Comparison of ENCODE assay signal across 18 mouse cellular contexts in genomic region chr12:103988754-103989513, GRCm38 (mm10). TPM values are rescaled to one million over a fixed set of nuclear protein-coding genes. Genes with fewer than 3 reads are reported as not detected.
DNase-seq lines count a peak whose midpoint lies in the region; ATAC-seq and TF ChIP-seq lines count a peak whose summit lies in the region.
"Had no signal": no experiment of that assay in that cellular context is flagged by ENCODE, and none has a peak within 500 bp of the region (broad histone marks: within the 10 kb centered on the region; RNA-seq: fewer than 3 reads in every experiment).

No protein-coding gene starts in this region.

- DNase-seq in kidney, adult 18-20 months: peak; percentile 8
- DNase-seq in 3T3-L1 (ENCODE audit: low read depth, low spot score) (peak; percentile 16), MN1 (ENCODE audit: low spot score) (no peak)
- DNase-seq in liver, embryonic 13.5 days: no peak
- DNase-seq in cerebellum, adult 11-12 months: no peak
- DNase-seq: cerebellum, postnatal 25 days; thymus, postnatal 4 days had no signal

- H3K27me3 ChIP-seq in kidney, embryonic 15.5 days: no peaks in the 10 kb centered on the region
- no peaks in the 10 kb centered on the region for H3K27me3 ChIP-seq in liver, embryonic 13.5 days
- no peaks in the 10 kb centered on the region for H3K27me3 ChIP-seq in forebrain, embryonic 16.5 days (replicated peaks; ENCODE audit: control insufficient read depth, insufficient read depth, low read length)
- H3K27me3 ChIP-seq: embryonic facial prominence, embryonic 15.5 days; hindbrain, embryonic 12.5 days; Patski had no signal

- H3K4me3 ChIP-seq in kidney, embryonic 15.5 days (replicated peaks): no peak overlapping the region
- H3K4me3 ChIP-seq in embryonic fibroblast, embryonic 13.5 days (ENCODE audit: insufficient read depth, low read length): no peak overlapping the region
- no peak overlapping the region for H3K4me3 ChIP-seq in liver, embryonic 13.5 days (replicated peaks)
- no peak overlapping the region for H3K4me3 ChIP-seq in forebrain, embryonic 16.5 days (replicated peaks; ENCODE audit: low read length)
- H3K4me3 ChIP-seq: embryonic facial prominence, embryonic 15.5 days; heart, embryonic 12.5 days; hindbrain, embryonic 12.5 days had no signal

- H3K4me1 ChIP-seq in kidney, embryonic 15.5 days: no peaks in the 10 kb centered on the region
- no peaks in the 10 kb centered on the region for H3K4me1 ChIP-seq in embryonic fibroblast, embryonic 13.5 days (ENCODE audit: control insufficient read depth, insufficient read depth, low read length)
- H3K4me1 ChIP-seq in liver, embryonic 13.5 days (replicated peaks): peaks cover 4% of the 10 kb centered on the region
- no peaks in the 10 kb centered on the region for H3K4me1 ChIP-seq in forebrain, embryonic 16.5 days (replicated peaks; ENCODE audit: control insufficient read depth, insufficient read depth, low read length)
- H3K4me1 ChIP-seq: embryonic facial prominence, embryonic 15.5 days; heart, embryonic 12.5 days; hindbrain, embryonic 12.5 days had no signal

- H3K4me2 ChIP-seq in kidney, embryonic 15.5 days: no peak overlapping the region
- 0 out of 2 replicates have a peak overlapping the region, but pooled peaks have one; percentile 19 for H3K4me2 ChIP-seq in liver, embryonic 13.5 days
- no peak overlapping the region for H3K4me2 ChIP-seq in forebrain, embryonic 16.5 days (ENCODE audit: low read length)
- H3K4me2 ChIP-seq: embryonic facial prominence, embryonic 15.5 days; heart, embryonic 12.5 days; hindbrain, embryonic 12.5 days; midbrain, embryonic 11.5 days had no signal

- H3K9ac ChIP-seq in kidney, embryonic 15.5 days: no peak overlapping the region
- H3K9ac ChIP-seq in liver, embryonic 13.5 days: no peak overlapping the region
- H3K9ac ChIP-seq in forebrain, embryonic 16.5 days (replicated peaks; ENCODE audit: low read depth, low read length): no peak overlapping the region
- H3K9ac ChIP-seq: embryonic facial prominence, embryonic 15.5 days; heart, embryonic 12.5 days; hindbrain, embryonic 12.5 days had no signal

- H3K36me3 ChIP-seq in kidney, embryonic 15.5 days: no peaks in the 10 kb centered on the region
- no peaks in the 10 kb centered on the region for H3K36me3 ChIP-seq in liver, embryonic 13.5 days
- no peaks in the 10 kb centered on the region for H3K36me3 ChIP-seq in forebrain, embryonic 16.5 days (ENCODE audit: control insufficient read depth, insufficient read depth)
- H3K36me3 ChIP-seq: embryonic facial prominence, embryonic 15.5 days; heart, embryonic 12.5 days; hindbrain, embryonic 12.5 days had no signal

- TF ChIP-seq CTCF in embryonic fibroblast, embryonic 13.5 days (IDR thresholded peaks at IDR 0.05; ENCODE audit: borderline replicate concordance, insufficient read depth, low read length): peak; percentile 24; the same call in 1 of the 2 replicates

- no peak overlapping the region for H3K27ac ChIP-seq in kidney, embryonic 15.5 days
- no peak overlapping the region for H3K27ac ChIP-seq in embryonic fibroblast, embryonic 13.5 days (ENCODE audit: insufficient read depth, low read length)
- peak overlapping the region; percentile 70 for H3K27ac ChIP-seq in liver, embryonic 13.5 days
- no peak overlapping the region for H3K27ac ChIP-seq in forebrain, embryonic 16.5 days (ENCODE audit: low read length)
- H3K27ac ChIP-seq: embryonic facial prominence, embryonic 15.5 days; hindbrain, embryonic 12.5 days had no signal

- no peaks in the 10 kb centered on the region for H3K9me3 ChIP-seq in kidney, embryonic 15.5 days (replicated peaks)
- no peaks in the 10 kb centered on the region for H3K9me3 ChIP-seq in liver, embryonic 13.5 days (replicated peaks)
- H3K9me3 ChIP-seq in forebrain, embryonic 16.5 days (ENCODE audit: control insufficient read depth, low read length): no peaks in the 10 kb centered on the region
- H3K9me3 ChIP-seq: embryonic facial prominence, embryonic 15.5 days; heart, embryonic 12.5 days; hindbrain, embryonic 12.5 days had no signal

- 45% methylated on average over 14 of the region's 14 CpGs for WGBS in kidney, embryonic 15.5 days
- 39% methylated on average over 14 of the region's 14 CpGs for WGBS in liver, embryonic 13.5 days (ENCODE audit: insufficient replicate concordance)
- WGBS in forebrain, embryonic 16.5 days: 69% methylated on average over 14 of the region's 14 CpGs

- TF ChIP-seq POLR2A in embryonic fibroblast, embryonic 13.5 days (IDR thresholded peaks at IDR 0.05; ENCODE audit: low read depth, low read length): no peak

- no peak for ATAC-seq in kidney, embryonic 15.5 days (replicated peaks; ENCODE audit: low FRiP score)
- ATAC-seq in liver, embryonic 13.5 days (ENCODE audit: low read depth): peak; percentile 61
- no peak for ATAC-seq in forebrain, embryonic 16.5 days
- ATAC-seq: Patski had no signal

RNA-seq across cellular contexts. Expression of gene Serpina11, which starts 0.8 kb away (rescaled TPM):
- 0.50 TPM in 1 of 2 replicates, not detected in the other for polyA plus RNA-seq in kidney, embryonic 15.5 days (2015; fragmentation: Nextera tagmentation; extraction: Ambion mirVana)
- polyA plus RNA-seq in embryonic fibroblast, embryonic 13.5 days (2011; ENCODE audit: insufficient read length, low read depth, missing spikeins): not detected in 2 replicates
- 5.0 and 5.4 TPM in 2 replicates for polyA plus RNA-seq in liver, embryonic 13.5 days (2015; fragmentation: Nextera tagmentation; extraction: Ambion mirVana)
- polyA plus RNA-seq in forebrain, embryonic 16.5 days (2015; fragmentation: Nextera tagmentation; extraction: Ambion mirVana): not detected in 2 replicates
- polyA plus RNA-seq: embryonic facial prominence, embryonic 15.5 days; heart, embryonic 12.5 days; hindbrain, embryonic 12.5 days; midbrain, embryonic 11.5 days; neural tube, embryonic 11.5 days; Patski had no signal

RNA-seq across cellular contexts. Expression of gene Serpina9, which starts 24.6 kb away (rescaled TPM):
- not detected in 2 replicates for polyA plus RNA-seq in kidney, embryonic 15.5 days (2015; fragmentation: Nextera tagmentation; extraction: Ambion mirVana)
- polyA plus RNA-seq in embryonic fibroblast, embryonic 13.5 days (2011; ENCODE audit: insufficient read length, low read depth, missing spikeins): not detected in 2 replicates
- polyA plus RNA-seq in liver, embryonic 13.5 days (2015; fragmentation: Nextera tagmentation; extraction: Ambion mirVana): not detected in 2 replicates
- polyA plus RNA-seq in forebrain, embryonic 16.5 days (2015; fragmentation: Nextera tagmentation; extraction: Ambion mirVana): 0.15 TPM in 1 of 2 replicates, not detected in the other
- polyA plus RNA-seq: midbrain, embryonic 11.5 days; neural tube, embryonic 11.5 days had no signal

RNA-seq across cellular contexts. Expression of gene Serpina1e, which starts 30.2 kb away (rescaled TPM):
- 1.7 and 2.7 TPM in 2 replicates for polyA plus RNA-seq in kidney, embryonic 15.5 days (2015; fragmentation: Nextera tagmentation; extraction: Ambion mirVana)
- polyA plus RNA-seq in embryonic fibroblast, embryonic 13.5 days (2011; ENCODE audit: insufficient read length, low read depth, missing spikeins): not detected in 2 replicates
- 82.4 and 89.4 TPM in 2 replicates for polyA plus RNA-seq in liver, embryonic 13.5 days (2015; fragmentation: Nextera tagmentation; extraction: Ambion mirVana)
- not detected in 2 replicates for polyA plus RNA-seq in forebrain, embryonic 16.5 days (2015; fragmentation: Nextera tagmentation; extraction: Ambion mirVana)
- polyA plus RNA-seq: hindbrain, embryonic 12.5 days; midbrain, embryonic 11.5 days; neural tube, embryonic 11.5 days had no signal

RNA-seq across cellular contexts. Expression of gene Serpina12, which starts 55.3 kb away (rescaled TPM):
- polyA plus RNA-seq in kidney, embryonic 15.5 days (2015; fragmentation: Nextera tagmentation; extraction: Ambion mirVana): not detected in 2 replicates
- not detected in 2 replicates for polyA plus RNA-seq in embryonic fibroblast, embryonic 13.5 days (2011; ENCODE audit: insufficient read length, low read depth, missing spikeins)
- 0.06 TPM in 1 of 2 replicates, not detected in the other for polyA plus RNA-seq in liver, embryonic 13.5 days (2015; fragmentation: Nextera tagmentation; extraction: Ambion mirVana)
- not detected in 2 replicates for polyA plus RNA-seq in forebrain, embryonic 16.5 days (2015; fragmentation: Nextera tagmentation; extraction: Ambion mirVana)
- polyA plus RNA-seq: heart, embryonic 12.5 days; hindbrain, embryonic 12.5 days; midbrain, embryonic 11.5 days; neural tube, embryonic 11.5 days; Patski; small intestine, adult 2 months; stomach, embryonic 16.5 days had no signal

Comparison
In these comparisons a context has a peak if more than half of its experiments do, and no peak if none do; other contexts are left out.
1. DNase-seq: peak in kidney, adult 18-20 months (single experiment) and 3T3-L1 (single experiment); none in liver, embryonic 13.5 days (single experiment), MN1 (single experiment) and cerebellum, adult 11-12 months (single experiment).
2. RNA of gene Serpina1e, which starts 30.2 kb away (polyA plus RNA-seq): 82.4 to 89.4 TPM in liver, embryonic 13.5 days; 1.7 to 2.7 TPM in kidney, embryonic 15.5 days, not detected in forebrain, embryonic 16.5 days and not detected in embryonic fibroblast, embryonic 13.5 days; every median in the first group is over 10 times any median in the second.